Mouse (Mus musculus) inflammation-experienced regulatory T-cells, adult 16 weeks (primary cell): ENCODE measurements around the gene Dusp21. TPM values are rescaled to one million over a fixed set of nuclear protein-coding genes. Genes with fewer than 3 reads are reported as not detected.

Source experiments
- polyA plus RNA-seq: library from polyadenylated mRNA; unstranded; fragments of 100-300 nt; shearing (Covaris generic); gene quantifications from one replicate; pipeline ENCODE4 v1.2.1, GENCODE M21; 2017

The Dusp21 gene
- polyA plus RNA-seq, result not detected

DNA sequence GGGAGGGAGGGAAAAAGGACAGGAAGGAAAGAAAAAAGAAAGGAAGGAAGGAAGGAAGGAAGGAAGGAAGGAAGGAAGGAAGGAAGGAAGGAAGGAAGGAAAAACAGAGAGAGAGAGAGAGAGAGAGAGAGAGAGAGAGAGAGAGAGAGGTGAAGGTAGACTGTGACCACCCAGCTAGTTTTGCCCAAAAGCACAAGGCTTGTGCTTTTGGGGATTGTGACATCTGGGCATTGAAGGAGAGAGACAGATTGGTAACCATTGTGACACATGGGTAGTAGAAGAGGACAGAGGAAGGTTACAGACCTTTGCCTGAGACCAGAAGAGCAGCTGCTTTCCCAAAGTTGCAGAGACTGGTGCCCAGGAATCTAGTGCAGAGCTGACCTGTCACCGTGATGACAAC lies at the start of gene Dusp21:
Gene Dusp21 (plus strand): TSS at position 301 of the 400 bp plus-strand sequence.

DNA sequence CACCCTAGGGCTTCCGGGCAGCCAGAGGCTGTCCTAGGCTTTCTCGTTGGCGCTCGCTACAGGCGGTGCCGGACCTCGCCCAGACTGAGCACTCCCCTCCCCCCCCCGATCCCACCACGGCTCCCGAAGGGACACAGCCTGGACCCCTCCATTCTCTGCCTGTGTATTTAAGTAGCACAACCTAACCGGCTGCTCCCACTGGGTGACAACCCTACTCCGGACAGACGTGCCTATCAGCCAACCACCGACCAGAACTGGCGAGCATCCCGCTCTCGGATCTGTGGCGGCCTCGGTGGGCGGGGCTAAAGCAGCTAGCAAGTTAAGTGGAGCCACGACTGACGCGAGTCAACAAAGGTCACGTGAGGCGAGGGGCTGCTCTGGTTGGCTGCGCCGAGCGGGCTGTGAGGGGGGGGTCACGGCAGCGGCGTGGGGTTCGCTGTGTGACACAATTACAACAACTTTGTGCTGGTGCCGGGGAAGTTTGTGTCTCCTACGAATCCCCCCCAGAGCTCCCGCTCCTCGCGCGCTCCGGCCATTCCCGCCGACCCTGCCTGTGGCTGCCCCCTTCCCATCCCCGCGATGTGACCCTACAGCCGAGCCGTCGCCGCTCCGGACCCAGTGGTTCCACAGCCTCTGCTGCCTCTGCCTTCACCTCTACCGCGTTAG lies 16.7 kb downstream of the Dusp21 start, which contains the start of gene Kdm6a:
Gene Kdm6a (plus strand): TSS at position 384 of the 666 bp plus-strand sequence.

Other genes with a start within 250 kb of the Dusp21 start
- gene Kdm6a, start 16.7 kb downstream of the Dusp21 start, polyA plus RNA-seq, result 72.4 TPM